Mouse (Mus musculus) layer of hippocampus, postnatal 25 days (tissue): ENCODE measurements around the gene Stpg2. TPM values are rescaled to one million over a fixed set of nuclear protein-coding genes. Genes with fewer than 3 reads are reported as not detected.
"Not testable (repeated sequence)": the region's sequence is repeated elsewhere in the genome, so short reads cannot be mapped to it uniquely, and the experiment has no call there.

Experiments
- DNase-seq, 2 experiments: peaks; one replicate each; pipeline ENCODE4 v3.0.0; 2022; ENCODE audit warnings: mixed read lengths in 2 of 2, low spot score in 1 of 2; ENCODE audit errors: extremely low spot score in 1 of 2
- total RNA-seq, 2 experiments: library from RNA; stranded (reverse); gene quantifications; 2 replicates each; pipeline ENCODE4 v1.2.3; 2021

Stpg2 gene
- total RNA-seq, 2 experiments from 2014 or later: 0.10 TPM; not detected in 1

GRCm38 (mm10) chr3:139404673-139405072 lies 199.2 kb downstream of the Stpg2 start:
- DNase-seq: no peak

GRCm38 (mm10) chr3:139419142-139419541 lies 213.6 kb downstream of the Stpg2 start:
- no peak for DNase-seq

- DNase-seq: no peak
Measured at GRCm38 (mm10) chr3:139442170-139442569, 236.7 kb downstream of the Stpg2 start.

- DNase-seq: no peak
Measured at GRCm38 (mm10) chr3:139495939-139496338, 290.4 kb downstream of the Stpg2 start.

- no peak for DNase-seq
Measured at GRCm38 (mm10) chr3:139502216-139502615, 296.7 kb downstream of the Stpg2 start.

GRCm38 (mm10) chr3:139509275-139509985 lies 303.9 kb downstream of the Stpg2 start:
- peak in 1 of 2 experiments; percentile 15 for DNase-seq

- no peak for DNase-seq
Measured at GRCm38 (mm10) chr3:139578496-139578895, 373.0 kb downstream of the Stpg2 start.

GRCm38 (mm10) chr3:139581298-139581697 lies 375.8 kb downstream of the Stpg2 start:
- DNase-seq: no peak

- no peak for DNase-seq
Measured at GRCm38 (mm10) chr3:139599508-139599907, 394.0 kb downstream of the Stpg2 start.

GRCm38 (mm10) chr3:139608267-139608666 lies 402.8 kb downstream of the Stpg2 start:
- DNase-seq: not testable (repeated sequence)

- no peak for DNase-seq
Measured at GRCm38 (mm10) chr3:139614641-139615040, 409.1 kb downstream of the Stpg2 start.

GRCm38 (mm10) chr3:139615791-139616190 lies 410.3 kb downstream of the Stpg2 start:
- DNase-seq: peak in 1 of 2 experiments; percentile 14

- DNase-seq: no peak
Measured at GRCm38 (mm10) chr3:139637887-139638286, 432.4 kb downstream of the Stpg2 start.

- DNase-seq: no peak
Measured at GRCm38 (mm10) chr3:139651505-139651904, 446.0 kb downstream of the Stpg2 start.

GRCm38 (mm10) chr3:139659416-139659815 lies 453.9 kb downstream of the Stpg2 start:
- no peak for DNase-seq

GRCm38 (mm10) chr3:139662241-139662640 lies 456.7 kb downstream of the Stpg2 start:
- no peak for DNase-seq

- no peak for DNase-seq
Measured at GRCm38 (mm10) chr3:139663712-139664245, 458.3 kb downstream of the Stpg2 start.

- DNase-seq: no peak
Measured at GRCm38 (mm10) chr3:139665047-139665446, 459.6 kb downstream of the Stpg2 start.

- no peak for DNase-seq
Measured at GRCm38 (mm10) chr3:139676192-139676591, 470.7 kb downstream of the Stpg2 start.

- DNase-seq: no peak
Measured at GRCm38 (mm10) chr3:139676723-139677122, 471.2 kb downstream of the Stpg2 start.

GRCm38 (mm10) chr3:139704238-139704637 lies 498.7 kb downstream of the Stpg2 start:
- not testable (repeated sequence) for DNase-seq

GRCm38 (mm10) chr3:139707396-139707795 lies 501.9 kb downstream of the Stpg2 start:
- DNase-seq: not testable (repeated sequence)
